Mouse (Mus musculus): ENCODE measurements around the gene Naaladl2. TPM values are rescaled to one million over a fixed set of nuclear protein-coding genes. Genes with fewer than 3 reads are reported as not detected.

Naaladl2 gene
- total RNA-seq, 2 experiments from 2014 or later, result 0.27 to 0.65 TPM

DNA sequence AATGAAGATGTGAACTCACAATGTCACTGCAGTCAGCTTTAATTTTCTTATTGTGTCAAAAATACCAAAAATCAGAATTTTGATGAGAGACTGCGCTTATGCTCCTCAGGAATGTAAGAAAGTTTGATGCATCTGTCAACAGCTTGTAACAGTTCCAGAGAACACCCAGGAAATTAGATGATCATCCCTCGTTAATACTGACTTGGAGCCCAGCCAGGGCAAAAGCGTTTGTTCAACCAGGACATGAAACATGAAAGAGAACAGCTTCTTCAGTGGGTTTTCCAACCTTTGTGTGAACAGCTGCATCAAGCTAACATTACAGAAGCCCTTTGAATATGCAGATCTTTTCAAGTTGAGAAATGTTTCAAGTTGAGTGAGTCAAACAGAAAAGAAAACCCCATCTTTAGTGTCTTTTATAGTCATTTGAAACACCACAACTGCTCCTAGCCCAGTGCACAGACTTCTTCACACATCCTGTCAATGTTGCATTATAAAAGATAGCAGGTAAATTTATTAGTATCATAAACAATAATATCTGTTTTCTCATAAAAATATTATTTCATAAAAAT lies 424.8 kb downstream of the Naaladl2 start:
- intact Hi-C loops (cut with DNase I), result no loop called here
- no peak for DNase-seq

DNA sequence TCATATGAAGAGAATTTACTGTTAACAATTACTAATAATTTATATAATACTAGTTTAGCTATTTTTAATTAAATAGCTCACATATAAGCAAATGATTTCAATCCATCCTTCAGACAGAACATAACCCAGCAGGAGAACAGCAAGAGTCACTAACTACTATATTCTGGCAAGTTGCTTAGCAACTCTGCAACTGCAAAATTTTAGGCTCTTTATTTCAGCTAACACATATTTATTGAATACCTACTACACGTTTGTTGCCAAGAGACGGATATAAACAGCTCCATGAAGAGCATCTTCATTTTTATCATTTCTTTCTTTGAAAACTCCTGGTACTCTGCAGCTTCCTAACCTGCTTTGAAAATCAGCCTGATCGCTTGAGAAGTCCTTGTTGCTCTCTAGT lies 429.3 kb downstream of the Naaladl2 start:
- intact Hi-C loops (cut with DNase I), result no loop called here
- no peak for DNase-seq

DNA sequence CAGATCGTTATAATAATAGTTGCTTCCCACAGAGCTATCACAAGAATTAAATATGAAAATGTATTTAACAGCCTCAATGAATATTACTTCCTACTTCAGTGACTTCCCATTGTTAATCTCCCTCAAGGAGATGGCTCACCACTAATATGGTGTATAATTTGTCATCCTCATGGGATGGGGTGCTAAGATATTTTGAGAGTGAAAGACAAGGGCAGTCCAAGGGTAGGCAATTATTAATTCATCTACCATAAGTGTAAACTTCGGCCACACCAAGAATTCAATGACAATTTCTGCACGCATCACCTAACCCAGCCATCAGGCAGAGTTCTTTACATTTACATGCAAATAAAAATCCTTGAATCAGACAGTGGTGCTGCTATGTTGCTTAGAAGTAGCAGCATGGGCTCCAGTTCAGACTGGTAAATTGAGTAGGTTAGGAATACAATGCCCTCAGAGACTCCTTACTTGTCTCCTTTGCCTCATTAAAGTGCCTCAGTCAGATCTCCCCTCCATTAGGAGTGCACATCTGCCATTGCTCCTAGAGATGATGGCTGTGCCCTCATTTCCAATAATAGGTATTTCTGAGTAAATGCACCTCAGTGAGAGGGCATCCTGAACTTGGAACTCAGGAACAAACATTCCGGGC lies 438.2 kb downstream of the Naaladl2 start:
- intact Hi-C loops (cut with DNase I), result no loop called here
- DNase-seq, result no peak

DNA sequence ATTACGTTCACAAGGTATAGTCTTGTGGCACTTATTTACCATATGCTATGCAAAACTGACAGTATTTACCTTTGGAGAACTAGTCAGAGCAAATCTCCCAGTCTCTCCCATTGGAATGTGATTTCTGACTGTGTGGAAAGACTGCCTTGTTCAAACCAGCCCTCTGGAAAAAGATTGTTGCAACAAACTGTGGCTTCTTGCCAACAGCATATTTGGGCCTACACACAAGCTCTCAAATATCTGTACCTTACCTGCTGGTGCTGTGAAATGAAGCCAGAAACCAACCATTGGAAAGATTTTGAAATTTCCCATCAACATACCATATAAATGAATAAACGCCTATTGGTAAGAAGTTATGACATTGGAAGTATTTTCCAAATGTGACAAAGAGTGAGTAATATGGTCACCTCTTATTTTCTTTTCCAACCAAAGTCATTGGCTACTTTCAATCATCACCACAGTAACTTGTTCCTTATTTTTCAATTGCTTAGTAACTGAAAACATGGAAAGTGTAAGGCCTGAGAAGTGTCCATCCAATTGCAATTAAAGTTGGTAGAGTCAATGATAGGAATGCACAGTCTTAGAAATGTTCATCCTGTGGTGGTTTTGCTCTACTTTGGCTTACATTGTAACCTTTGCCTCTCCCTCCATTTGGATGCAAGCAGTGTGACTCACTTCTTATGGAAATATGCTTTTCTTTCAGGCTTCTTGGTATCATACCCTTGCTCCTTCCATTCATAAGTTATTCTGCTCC lies 453.7 kb downstream of the Naaladl2 start:
- DNase-seq, result no peak
- intact Hi-C loops (cut with DNase I), result no loop called here

DNA sequence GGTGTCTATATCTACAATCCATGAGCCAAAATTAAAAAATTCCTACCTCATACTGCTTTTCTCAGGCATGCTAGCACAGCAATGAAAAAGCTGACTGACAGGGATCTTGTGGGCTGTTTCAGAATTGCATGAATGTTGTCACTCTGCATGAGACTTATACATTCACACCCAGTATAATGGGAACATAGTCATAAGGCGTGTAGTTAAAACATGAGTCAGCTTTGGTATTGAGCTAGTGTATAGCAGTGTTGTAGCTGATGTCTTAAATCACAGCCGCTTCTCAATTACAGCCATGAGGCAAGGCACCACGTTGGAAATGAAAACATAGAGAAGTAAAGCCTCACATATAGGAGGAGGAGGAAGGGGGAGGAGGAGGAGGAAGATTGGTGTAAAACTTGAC lies 473.6 kb downstream of the Naaladl2 start:
- DNase-seq, result no peak
- intact Hi-C loops (cut with DNase I), result no loop called here

DNA sequence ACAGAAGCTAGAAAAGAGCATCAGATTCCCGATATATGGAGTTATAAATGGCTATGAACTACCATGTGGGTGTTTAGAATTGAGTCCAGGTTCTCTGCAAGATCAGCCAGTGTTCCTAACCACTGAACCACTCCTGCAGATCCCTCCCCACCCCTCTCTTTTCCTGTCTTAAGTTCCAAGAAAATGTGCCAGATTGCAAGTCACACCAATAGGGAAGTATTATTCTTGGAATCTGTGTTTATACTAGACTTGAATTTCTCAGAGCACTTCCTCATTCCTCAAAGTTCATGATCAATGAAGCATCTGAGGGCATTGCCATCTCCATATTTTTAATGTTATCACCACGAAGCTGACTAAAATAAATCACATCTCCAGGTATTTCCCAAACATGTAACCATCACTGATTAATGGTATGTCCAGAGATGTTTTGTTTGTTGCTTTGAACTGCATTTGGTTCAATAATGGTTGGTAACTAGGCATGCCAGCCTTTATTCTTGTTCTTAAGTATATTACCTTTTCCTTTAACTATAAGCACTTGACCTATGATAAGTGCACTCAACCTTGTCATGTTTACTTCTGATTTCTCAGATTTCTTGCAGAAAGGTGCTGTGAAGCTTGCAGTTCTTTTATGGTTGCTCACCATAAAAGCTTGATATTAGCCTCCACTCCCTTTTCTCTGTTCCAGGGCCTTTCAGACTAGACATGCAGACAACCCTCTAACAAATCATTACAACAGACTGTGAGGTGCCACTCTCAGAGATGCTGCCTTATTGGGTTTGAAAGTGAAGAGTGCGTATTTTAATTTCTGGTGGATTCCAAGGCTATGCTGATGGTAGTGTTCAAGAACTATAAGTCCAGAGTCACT lies 475.8 kb downstream of the Naaladl2 start:
- intact Hi-C loops (cut with DNase I), result no loop called here

DNA sequence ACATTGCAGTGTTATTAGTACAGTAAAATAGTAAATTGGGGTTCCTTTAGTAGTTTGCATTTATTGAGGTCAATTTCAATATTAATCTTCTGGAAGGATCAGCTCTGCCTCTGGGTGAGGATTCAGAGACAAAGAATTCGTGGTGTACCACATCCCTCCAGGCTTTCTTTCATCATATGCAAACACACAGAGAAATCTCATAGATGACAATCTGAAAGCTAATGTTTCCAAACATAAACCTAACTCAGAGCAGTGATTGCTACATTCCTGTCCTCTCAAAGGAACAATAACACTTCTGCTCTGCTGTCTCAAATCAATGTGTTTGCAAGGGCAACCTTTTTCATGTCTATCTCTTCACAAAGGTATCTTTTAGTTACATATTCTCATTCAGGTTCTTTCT lies 478.7 kb downstream of the Naaladl2 start:
- DNase-seq, result no peak
- intact Hi-C loops (cut with DNase I), result no loop called here

More for the DNA sequence above, 475.8 kb downstream of the Naaladl2 start:
- DNase-seq, result no peak

DNA sequence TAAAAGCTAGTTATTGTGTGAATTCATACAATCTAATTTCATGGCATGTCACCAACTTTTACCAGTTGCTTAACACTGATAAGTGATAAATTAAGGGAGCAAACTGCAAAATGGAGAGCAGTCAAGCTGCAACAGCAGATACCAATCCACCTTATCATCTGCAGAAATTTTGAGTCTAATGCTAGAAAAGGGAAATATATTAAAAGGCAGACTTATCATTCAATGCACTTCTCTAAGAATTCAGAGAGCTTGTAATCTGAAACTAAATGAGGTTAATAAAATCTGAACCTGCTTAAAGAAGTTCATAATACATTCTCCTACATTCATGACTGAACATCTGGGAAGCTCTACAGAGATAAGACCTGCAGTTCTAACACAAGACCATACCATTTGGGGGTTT lies 480.3 kb downstream of the Naaladl2 start:
- no peak for DNase-seq
- intact Hi-C loops (cut with DNase I), result no loop called here

DNA sequence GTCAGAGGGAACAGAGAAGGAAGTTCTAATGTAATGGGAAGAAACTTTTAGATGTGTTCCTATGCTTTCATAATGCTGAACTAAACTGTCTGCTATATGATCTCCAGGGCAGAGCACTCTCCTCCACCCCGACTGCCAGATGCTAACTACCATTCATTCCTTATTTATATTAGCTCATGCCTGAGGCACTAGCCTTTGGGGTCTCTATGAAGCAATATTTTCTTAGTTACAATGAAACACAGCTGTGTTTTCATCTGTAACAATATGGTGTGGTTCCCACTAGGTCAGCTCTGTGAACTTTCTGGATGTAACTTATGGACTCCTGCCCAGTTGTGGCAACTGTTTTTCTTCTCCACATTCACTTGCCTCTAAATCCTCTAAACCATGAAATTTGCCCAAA lies 514.0 kb downstream of the Naaladl2 start:
- peak in 1 of 2 experiments; percentile 2 for DNase-seq
- intact Hi-C loops (cut with DNase I), result no loop called here

DNA sequence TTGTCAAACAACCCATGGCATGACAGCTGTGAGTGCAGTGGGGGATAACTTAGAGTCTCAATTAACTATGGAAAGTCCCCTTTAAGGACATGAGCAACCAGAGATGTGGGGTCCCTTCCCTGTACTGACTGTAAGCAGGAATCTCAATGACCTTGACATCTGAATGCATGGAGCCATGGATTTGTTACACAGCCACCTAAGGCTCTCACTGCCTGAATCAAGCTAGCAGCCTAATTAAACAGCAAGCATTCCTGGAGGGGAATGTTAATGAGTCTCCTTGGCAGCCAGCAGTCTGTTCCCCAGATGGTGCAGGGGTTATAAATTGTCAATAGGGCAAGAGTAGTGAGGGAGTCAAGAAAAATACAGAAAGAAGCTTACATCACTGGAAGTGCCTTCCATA lies 538.6 kb downstream of the Naaladl2 start:
- intact Hi-C loops (cut with DNase I), result no loop called here
- DNase-seq, result no peak

DNA sequence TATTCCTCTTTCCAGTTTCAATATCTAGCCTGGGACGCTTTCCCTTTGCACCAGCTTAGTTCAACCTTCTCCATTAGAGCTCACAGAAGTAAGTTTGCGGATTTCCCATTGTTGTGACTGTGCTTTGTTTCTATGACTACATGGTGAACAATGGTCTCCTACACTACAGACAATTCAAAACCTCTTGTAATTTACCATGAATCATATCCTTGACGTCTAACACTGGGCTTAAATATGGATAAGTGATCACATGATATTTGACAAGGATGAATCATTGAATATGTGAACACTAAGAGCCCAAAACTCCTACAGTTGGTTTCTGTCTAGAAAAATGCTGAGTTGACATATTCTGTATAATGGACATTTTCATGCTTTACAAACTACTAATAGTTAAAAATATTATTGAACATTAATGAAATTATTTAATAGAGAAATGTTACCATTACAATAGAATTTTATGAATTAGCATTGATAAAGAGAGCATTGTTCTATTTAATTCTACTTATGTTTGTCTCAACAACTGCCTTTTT lies 539.2 kb downstream of the Naaladl2 start:
- no peak for DNase-seq
- intact Hi-C loops (cut with DNase I), result no loop called here

DNA sequence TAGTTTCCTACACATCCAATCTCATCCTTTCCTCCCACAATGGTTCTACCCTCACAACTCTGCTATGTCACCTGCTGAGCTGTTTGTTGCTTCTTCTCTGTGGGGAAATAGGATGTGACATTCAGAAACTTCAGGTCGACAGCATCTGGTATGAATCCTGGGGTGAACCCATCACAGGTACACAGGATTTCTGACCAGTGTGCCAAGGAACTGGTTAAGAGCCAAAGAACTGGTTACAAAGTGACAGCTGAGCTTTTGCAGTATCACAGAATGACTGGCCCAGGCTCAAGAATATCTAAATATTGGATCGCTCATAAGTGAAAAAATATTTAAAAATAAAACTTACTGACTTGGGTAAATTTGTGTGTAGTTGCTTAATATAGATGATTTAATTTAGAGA lies 548.6 kb downstream of the Naaladl2 start:
- intact Hi-C loops (cut with DNase I), result no loop called here
- no peak for DNase-seq

DNA sequence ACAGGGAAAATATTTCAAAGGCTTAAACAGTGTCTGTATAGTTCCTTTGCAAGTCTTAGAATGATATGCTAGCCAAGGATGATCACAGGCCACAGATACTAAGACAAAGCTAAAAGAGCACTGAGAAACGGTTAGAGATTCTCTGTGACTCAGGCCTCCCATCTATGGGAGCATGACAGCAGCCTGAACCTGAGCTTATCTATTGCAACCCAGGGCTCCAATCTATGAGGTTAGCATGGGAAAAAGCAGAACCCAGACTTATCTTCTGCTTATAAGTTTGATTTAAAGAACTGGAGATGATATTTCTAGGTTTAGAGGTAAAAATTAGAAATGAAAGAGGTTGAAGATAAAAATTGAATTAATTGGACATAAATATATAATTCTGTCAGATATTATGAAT lies 587.4 kb downstream of the Naaladl2 start:
- intact Hi-C loops (cut with DNase I), result no loop called here
- DNase-seq, result no peak

DNA sequence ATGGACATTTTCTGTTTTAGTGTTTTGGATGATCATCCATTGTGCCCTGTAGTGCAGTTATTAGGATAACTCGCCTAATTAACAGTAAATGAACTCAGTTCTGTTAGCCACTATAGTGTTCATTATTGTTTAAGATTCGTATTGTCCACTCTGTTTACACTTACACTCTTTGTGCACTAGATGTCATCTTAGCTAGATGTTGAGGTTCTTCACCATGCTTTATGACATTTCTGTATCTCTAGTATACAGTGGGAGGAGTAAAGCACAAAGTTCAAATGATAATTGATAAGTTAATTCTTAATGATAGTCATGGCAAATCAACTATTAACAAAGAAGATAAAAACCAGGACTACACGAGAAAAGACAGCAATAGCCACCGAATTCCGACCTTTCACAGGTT lies 590.4 kb downstream of the Naaladl2 start:
- intact Hi-C loops (cut with DNase I), result no loop called here
- no peak for DNase-seq

DNA sequence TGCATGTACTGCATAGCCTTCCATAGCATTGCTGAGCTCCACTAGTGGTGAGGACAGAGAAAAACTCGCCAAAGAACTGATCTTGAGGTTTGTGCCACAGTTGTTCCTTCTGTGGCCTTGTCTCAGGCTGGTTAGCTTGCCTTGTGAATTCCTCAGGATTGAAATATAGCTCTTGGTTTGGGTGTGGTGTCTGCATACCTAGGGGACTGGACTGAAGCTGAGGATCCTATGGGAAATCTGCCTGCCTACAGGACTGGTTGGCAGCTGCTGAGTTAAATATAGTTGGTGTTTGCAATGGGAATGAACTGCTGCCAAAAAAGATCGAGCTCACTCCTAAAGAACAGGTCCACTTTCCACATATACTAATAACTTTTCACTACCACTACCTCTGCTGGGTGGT lies 591.4 kb downstream of the Naaladl2 start:
- intact Hi-C loops (cut with DNase I), result no loop called here

DNA sequence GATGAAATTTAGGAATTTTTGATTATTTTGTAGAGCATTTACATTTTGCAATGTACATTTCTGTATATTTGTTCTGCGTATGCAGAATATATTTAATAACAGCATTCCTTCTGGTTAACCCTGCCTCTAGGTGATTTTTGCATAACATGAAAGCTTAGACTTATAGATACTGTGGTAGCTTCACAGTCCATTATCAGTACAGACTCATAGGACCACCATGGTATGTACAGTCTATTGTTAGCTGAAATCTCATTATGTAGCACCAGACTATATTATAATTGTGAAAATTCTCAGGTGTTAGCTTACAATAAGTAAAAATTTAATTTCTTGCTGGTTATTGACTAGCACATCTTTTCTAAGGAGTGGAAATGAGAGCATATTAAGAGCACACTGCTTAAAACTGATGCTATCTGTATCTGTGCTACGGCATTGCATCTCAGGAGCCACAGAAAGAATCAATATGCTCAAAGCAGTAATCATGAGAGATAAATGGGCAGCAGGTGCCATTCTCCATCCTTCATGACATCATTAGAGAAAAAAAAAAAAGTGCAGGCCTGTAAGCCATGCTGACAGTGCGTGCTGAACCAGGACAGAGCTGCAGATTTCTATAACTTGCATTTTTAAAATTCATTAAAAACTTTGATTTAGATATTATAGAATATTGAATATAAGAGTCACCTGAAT lies 610.1 kb downstream of the Naaladl2 start:
- intact Hi-C loops (cut with DNase I), result no loop called here
- DNase-seq, result no peak

More for the DNA sequence above, 591.4 kb downstream of the Naaladl2 start:
- DNase-seq, result no peak

DNA sequence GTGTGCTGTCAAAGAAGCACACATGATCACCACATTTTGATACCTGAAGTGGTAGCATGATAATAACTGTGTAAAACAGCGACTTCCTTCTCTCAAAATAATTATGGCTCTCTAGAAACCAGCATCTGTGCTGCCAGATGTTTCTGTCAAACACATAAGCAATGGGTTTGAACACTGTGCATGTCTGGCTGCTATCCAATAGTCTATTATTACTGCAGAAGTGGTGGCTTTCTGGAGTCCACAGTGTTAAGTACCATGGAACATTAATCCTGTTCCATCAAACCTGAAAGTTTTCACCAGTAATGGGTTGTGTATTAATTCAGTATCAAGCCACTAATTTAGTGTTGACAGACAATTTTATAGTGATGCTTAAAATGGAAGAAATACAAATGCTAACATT lies 629.1 kb downstream of the Naaladl2 start:
- intact Hi-C loops (cut with DNase I), result no loop called here
- no peak for DNase-seq

DNA sequence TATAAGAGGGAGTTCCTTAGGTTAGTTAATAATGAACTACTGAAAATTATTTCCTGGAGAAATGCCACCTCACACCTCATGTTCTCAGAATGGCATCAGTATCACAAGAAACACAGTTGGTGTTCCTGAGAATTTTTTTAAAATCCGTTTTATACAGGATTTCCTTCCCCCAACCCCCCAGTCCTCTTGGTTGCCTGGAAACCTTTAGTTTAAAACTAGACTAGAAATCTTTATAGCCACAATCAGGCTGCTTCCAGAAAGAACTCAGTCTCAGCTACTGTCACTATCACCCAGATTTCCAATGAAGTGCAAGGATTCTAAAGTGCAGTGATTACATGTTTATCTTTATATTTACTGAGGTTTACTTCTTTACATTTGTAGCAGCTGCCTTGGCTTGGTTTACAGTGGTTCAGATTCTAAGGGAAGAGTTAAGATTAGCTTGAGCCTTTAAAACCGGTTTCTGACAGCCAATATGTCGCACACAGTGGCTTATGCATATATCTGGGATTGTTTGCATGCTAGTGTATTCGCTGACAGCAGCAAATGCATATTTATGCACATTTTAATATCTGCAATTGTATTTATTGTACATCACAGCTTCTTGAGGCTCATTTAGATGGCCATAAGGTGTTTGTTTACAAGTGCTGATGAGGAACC lies 657.5 kb downstream of the Naaladl2 start:
- no peak for DNase-seq
- intact Hi-C loops (cut with DNase I), result no loop called here

DNA sequence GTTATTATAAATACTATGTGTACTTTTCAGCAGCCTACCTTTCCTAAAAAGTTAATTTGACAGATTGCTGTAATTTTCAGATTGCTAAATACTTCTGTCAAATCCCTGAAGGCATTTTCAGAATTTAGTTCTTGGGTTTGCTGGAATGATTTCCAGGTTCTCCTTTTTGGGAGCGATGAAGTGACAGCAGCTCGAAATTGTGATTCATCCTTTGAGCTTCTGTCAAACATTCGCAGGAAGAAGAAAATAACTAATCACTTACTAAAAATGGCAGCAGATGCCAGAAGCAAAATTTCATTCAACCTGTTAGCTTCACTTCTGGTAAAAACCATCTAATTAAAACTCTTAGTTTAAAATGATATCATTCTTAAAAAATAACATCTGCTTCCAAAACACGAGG lies 680.1 kb downstream of the Naaladl2 start:
- intact Hi-C loops (cut with DNase I), result no loop called here

DNA sequence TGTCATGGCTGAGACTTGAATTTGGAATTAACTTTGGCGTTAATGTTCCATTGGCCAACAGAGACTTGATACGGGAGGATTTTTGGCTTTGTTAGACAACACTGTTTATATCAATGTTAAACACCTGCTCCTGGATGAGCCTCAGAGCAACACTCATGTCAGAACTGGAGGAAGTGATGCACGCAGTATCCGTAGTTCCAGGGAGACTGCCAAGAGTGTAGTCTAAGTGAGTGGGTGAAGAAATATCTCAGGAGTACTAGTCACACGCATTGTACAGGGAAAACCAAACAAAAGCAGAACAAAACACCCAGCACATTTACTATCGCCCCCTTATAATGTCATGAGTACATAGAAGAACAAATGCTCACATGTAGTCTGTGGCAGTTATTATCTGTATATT lies 703.4 kb downstream of the Naaladl2 start:
- intact Hi-C loops (cut with DNase I), result no loop called here
- no peak for DNase-seq

More for the DNA sequence above, 680.1 kb downstream of the Naaladl2 start:
- no peak for DNase-seq

Data from heart, postnatal 14 days (tissue).